Mouse (Mus musculus): Measurements from ENCODE around the gene Prr18.
A peak's percentile ranks its signal among the peaks of the same experiment; 100 is the strongest.

The Prr18 gene

GRCm38 (mm10) chr17:8340407-8341359, 3.4 kb downstream of the Prr18 start:
- no peak for DNase-seq (ENCODE audit: low read depth)

GRCm38 (mm10) chr17:8341360-8341963, 4.2 kb downstream of the Prr18 start:
- DNase-seq (ENCODE audit: low read depth): no peak

GRCm38 (mm10) chr17:8342706-8343105, 5.4 kb downstream of the Prr18 start:
- DNase-seq (ENCODE audit: low read depth): no peak

GRCm38 (mm10) chr17:8343416-8343815, 6.2 kb downstream of the Prr18 start:
- DNase-seq (ENCODE audit: low read depth): no peak

- no peak for DNase-seq (ENCODE audit: low read depth)
These were observed 10.6 kb downstream of the Prr18 start for GRCm38 (mm10) chr17:8347765-8348285.

GRCm38 (mm10) chr17:8348941-8349340, 11.7 kb downstream of the Prr18 start:
- no peak for DNase-seq (ENCODE audit: low read depth)

GRCm38 (mm10) chr17:8351088-8351487, 13.8 kb downstream of the Prr18 start:
- DNase-seq (ENCODE audit: low read depth): no peak

- no peak for DNase-seq (ENCODE audit: low read depth)
These were observed 18.4 kb downstream of the Prr18 start, which contains the start of gene T2 for GRCm38 (mm10) chr17:8355692-8356091. T2 (plus strand) TSS chr17:8355992.

- no peak for DNase-seq (ENCODE audit: low read depth)
These were observed 20.2 kb downstream of the Prr18 start for GRCm38 (mm10) chr17:8357498-8357897.

GRCm38 (mm10) chr17:8360876-8361275, 23.6 kb downstream of the Prr18 start:
- no peak for DNase-seq (ENCODE audit: low read depth)

- DNase-seq (ENCODE audit: low read depth): no peak
These were observed 24.2 kb downstream of the Prr18 start for GRCm38 (mm10) chr17:8361281-8362103.

GRCm38 (mm10) chr17:8367514-8368480, 30.5 kb downstream of the Prr18 start:
- no peak for DNase-seq (ENCODE audit: low read depth)

- no peak for DNase-seq (ENCODE audit: low read depth)
These were observed 31.3 kb downstream of the Prr18 start for GRCm38 (mm10) chr17:8368570-8368969.

GRCm38 (mm10) chr17:8369171-8369570, 31.9 kb downstream of the Prr18 start:
- no peak for DNase-seq (ENCODE audit: low read depth)

GRCm38 (mm10) chr17:8370634-8371229, 33.5 kb downstream of the Prr18 start:
- DNase-seq (ENCODE audit: low read depth): no peak

GRCm38 (mm10) chr17:8371834-8372233, 34.6 kb downstream of the Prr18 start:
- DNase-seq (ENCODE audit: low read depth): peak; percentile 11

GRCm38 (mm10) chr17:8372286-8373046, 35.2 kb downstream of the Prr18 start:
- peak; percentile 71 for DNase-seq (ENCODE audit: low read depth)

- no peak for DNase-seq (ENCODE audit: low read depth)
These were observed 40.0 kb downstream of the Prr18 start for GRCm38 (mm10) chr17:8377298-8377697.

- DNase-seq (ENCODE audit: low read depth): no peak
These were observed 48.2 kb downstream of the Prr18 start for GRCm38 (mm10) chr17:8385441-8385840.

GRCm38 (mm10) chr17:8388463-8388862, 51.2 kb downstream of the Prr18 start:
- DNase-seq (ENCODE audit: low read depth): peak; percentile 16

Measured in c-Kit-positive CD71-positive TER-119-negative erythroid progenitor cells, embryonic 14.5 days (primary cell).